Mouse (Mus musculus) brain, embryonic 14.5 days (tissue): ENCODE measurements around the gene Gm43518.

Source experiments
- CTCF ChIP-seq: fragments of 200-500 bp; IDR thresholded peaks from 2 replicates; pipeline ENCODE4 v1.5.1; 2012; ENCODE audit warnings: inconsistent platforms, mild to moderate bottlenecking, moderate library complexity, borderline replicate concordance; ENCODE audit not compliant: insufficient read depth, insufficient read length; ENCODE audit errors: extremely low read depth
- POLR2A ChIP-seq: fragments of 200-500 bp; IDR thresholded peaks from 2 replicates; pipeline ENCODE4 v1.6.1; 2012; ENCODE audit warnings: mild to moderate bottlenecking, inconsistent platforms, borderline replicate concordance; ENCODE audit not compliant: poor library complexity, insufficient read depth, insufficient read length, severe bottlenecking; ENCODE audit errors: extremely low read depth

DNA sequence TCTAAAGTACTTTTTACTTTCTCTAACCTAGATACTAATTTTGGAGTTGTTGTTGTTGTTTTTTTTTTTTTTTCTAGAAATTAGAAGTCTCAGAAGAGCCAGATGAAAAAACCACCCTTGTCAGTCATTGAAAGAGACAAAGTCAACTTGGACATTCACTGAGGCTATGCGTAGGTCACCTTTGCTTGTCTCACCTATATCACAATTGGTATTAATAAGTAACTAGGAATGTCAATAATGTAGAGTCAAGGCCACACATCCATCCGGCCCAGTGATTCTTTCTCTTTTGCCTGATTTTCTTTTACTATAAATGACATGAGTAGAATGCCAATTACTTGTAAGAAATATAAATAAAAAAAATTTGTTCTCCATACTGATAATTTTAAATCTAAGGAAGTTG is 39.5 kb downstream of the Gm43518 start:
- TF ChIP-seq CTCF = no peak
- TF ChIP-seq POLR2A = no peak
